Mouse (Mus musculus) kidney, postnatal 0 days (tissue): ENCODE data around the gene Skp1a. TPM values are rescaled to one million over a fixed set of nuclear protein-coding genes. Genes with fewer than 3 reads are reported as not detected.
A peak's percentile ranks its signal among the peaks of the same experiment; 100 is the strongest.

ENCODE experiments used
- ATAC-seq: fragments of 200-750 bp; cut with Nextera tagmentation; replicated peaks from 2 replicates; pipeline ENCODE4 v1.8.0; 2017; ENCODE audit warnings: low read depth, moderate number of reproducible peaks, moderate TSS enrichment, moderate library complexity; ENCODE audit not compliant: low FRiP score
- DNase-seq: peaks from one replicate; pipeline ENCODE4 v3.0.0-alpha.2; 2016; ENCODE audit warnings: low spot score
- H3K27ac ChIP-seq: fragments of 300-500 bp; sonication (generic); 2 replicates; pipeline ENCODE4 v1.5.1; 2014; ENCODE audit warnings: mild to moderate bottlenecking
- H3K27me3 ChIP-seq: fragments of 300-500 bp; sonication (generic); 2 replicates; pipeline ENCODE4 v1.6.1; 2014; ENCODE audit warnings: low read length, mixed read lengths; ENCODE audit not compliant: insufficient read depth
- H3K36me3 ChIP-seq: fragments of 300-500 bp; sonication (generic); 2 replicates; pipeline ENCODE4 v1.6.1; 2014; ENCODE audit warnings: low read length, mixed read lengths; ENCODE audit not compliant: insufficient read depth
- H3K4me1 ChIP-seq: fragments of 300-500 bp; sonication (generic); replicated peaks from 2 replicates; pipeline ENCODE4 v1.6.1; 2014; ENCODE audit warnings: antibody characterized with exemption, low read length, mixed read lengths; ENCODE audit not compliant: insufficient read depth
- H3K4me2 ChIP-seq: fragments of 300-500 bp; sonication (generic); 2 replicates; pipeline ENCODE4 v1.6.1; 2014; ENCODE audit warnings: mild to moderate bottlenecking, low read length, moderate library complexity, mixed read lengths
- H3K4me3 ChIP-seq: fragments of 300-500 bp; sonication (generic); replicated peaks from 2 replicates; pipeline ENCODE4 v1.5.1; 2014; ENCODE audit warnings: low read depth, low read length
- H3K9ac ChIP-seq: fragments of 300-500 bp; sonication (generic); 2 replicates; pipeline ENCODE4 v1.6.1; 2014; ENCODE audit warnings: low read depth, low read length
- H3K9me3 ChIP-seq: fragments of 300-500 bp; sonication (generic); replicated peaks from 2 replicates; pipeline ENCODE4 v1.6.1; 2016; ENCODE audit warnings: low read length, inconsistent platforms, mixed read lengths
- CTCF ChIP-seq: IDR thresholded peaks from 2 replicates; pipeline ENCODE4 v1.5.1; 2016; ENCODE audit warnings: antibody characterized with exemption, low read depth, mild to moderate bottlenecking, moderate library complexity
- WGBS: fragments of 180-500 bp; shearing (Covaris S2); extraction: QIAGEN DNeasy Blood & Tissue Kit; methylation state at CpG from one replicate; pipeline ENCODE4 v1.1.7; 2014; 5-methylcytosine and 5-hydroxymethylcytosine counted together
- polyA plus RNA-seq: library from polyadenylated mRNA; unstranded; fragments of >200 nt; fragmentation: Nextera tagmentation; extraction: Ambion mirVana; gene quantifications from 2 replicates; pipeline ENCODE4 v1.2.1, GENCODE M21; 2015

Skp1a gene
- polyA plus RNA-seq, 1 experiment from 2014 or later = 917 TPM

DNA sequence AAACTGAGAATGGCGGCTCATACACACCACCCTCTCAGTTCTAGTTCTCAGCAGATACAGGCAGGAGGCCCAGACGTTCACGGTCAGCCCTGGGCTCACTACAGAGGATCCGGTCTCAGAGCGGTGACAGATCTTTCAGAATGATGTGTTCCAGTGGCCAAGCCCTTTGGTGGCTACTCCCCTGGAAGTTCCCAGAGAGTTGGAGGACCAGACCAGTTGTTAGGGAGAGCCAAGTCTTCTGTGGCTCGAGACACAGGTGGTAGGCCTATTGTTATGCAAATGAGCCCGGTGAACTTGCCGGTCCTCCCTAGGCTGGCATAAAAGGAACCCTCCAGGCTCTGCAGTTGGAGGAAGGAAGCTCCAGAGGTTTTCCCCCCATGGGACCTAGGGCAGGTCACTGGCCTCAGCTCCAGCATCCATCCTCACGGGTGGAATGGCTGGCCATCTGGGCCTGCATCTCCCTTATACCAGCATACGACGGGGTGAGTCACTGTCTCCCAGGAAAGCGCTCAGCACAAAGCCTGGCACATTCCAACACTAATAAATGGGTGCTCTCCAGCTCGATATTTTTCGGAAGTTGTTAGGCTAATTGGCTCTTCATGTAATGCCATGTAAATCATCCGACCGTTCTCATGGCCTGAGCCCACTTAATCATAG, 54.6 kb downstream of the Skp1a start:
- Histone ChIP-seq H3K27ac (no peak overlapping the region), H3K36me3 (no peaks in the 10 kb centered on the region), H3K27me3 (no peaks in the 10 kb centered on the region), H3K9me3 (no peaks in the 10 kb centered on the region), H3K4me1 (peaks cover 17% of the 10 kb centered on the region), H3K9ac (no peak overlapping the region), H3K4me3 (no peak overlapping the region), H3K4me2 (no peak overlapping the region)
- no peak for TF ChIP-seq CTCF
- 45% methylated on average over 16 of the region's 16 CpGs for WGBS
- ATAC-seq (no peak), DNase-seq (no peak)

DNA sequence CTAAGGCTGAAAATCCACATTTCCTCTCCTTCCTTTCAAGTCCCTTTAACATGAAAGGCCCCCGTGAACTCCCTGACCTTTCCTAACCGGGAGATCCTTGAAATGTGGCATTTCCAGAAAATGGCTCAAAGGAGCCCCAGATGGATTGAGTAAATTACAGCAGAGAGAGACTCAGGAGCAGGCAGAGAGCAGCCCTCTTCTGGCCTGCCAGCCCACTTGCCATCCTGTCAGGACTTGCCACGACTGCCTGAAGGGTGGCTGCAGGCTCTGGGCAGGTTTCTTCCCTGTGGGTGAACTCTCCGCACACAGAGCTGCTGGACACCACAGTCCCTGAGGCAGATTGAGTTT, 55.1 kb downstream of the Skp1a start:
- DNase-seq = no peak
- no peak overlapping the region for H3K4me3 ChIP-seq
- no peak overlapping the region for H3K9ac ChIP-seq
- peaks cover 17% of the 10 kb centered on the region for H3K4me1 ChIP-seq
- no peaks in the 10 kb centered on the region for H3K36me3 ChIP-seq
- H3K4me2 ChIP-seq = no peak overlapping the region
- no peaks in the 10 kb centered on the region for H3K9me3 ChIP-seq
- no peak overlapping the region for H3K27ac ChIP-seq
- H3K27me3 ChIP-seq = no peaks in the 10 kb centered on the region
- ATAC-seq = no peak
- WGBS = 21% methylated on average over 4 of the region's 4 CpGs
- no peak for TF ChIP-seq CTCF

DNA sequence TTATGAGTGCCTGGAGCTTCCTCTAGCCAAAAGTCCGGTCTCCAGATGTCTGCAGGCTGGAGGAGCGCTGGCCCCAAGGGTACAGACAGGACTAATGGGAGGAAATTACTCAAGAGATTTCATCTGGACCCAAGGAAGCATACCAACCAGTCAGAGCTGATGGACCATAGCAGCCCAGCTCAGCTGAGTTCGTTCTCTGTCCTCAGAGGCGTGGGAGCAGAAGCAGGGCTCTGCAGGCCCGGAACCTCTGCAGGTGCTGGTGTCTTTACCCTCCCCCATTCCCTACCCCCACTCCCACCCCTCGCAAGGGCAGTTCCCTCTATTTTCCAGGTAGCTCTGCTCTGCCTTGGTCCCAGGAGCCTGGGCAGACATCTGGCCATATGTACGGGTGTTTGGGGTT, 60.6 kb downstream of the Skp1a start:
- ATAC-seq (peak; percentile 63), DNase-seq (peak; percentile 57)
- H3K4me2 ChIP-seq = no peak overlapping the region
- no peak overlapping the region for H3K9ac ChIP-seq
- TF ChIP-seq CTCF = no peak
- no peak overlapping the region for H3K4me3 ChIP-seq
- no peak overlapping the region for H3K27ac ChIP-seq
- no peaks in the 10 kb centered on the region for H3K9me3 ChIP-seq
- H3K27me3 ChIP-seq = no peaks in the 10 kb centered on the region
- H3K36me3 ChIP-seq = no peaks in the 10 kb centered on the region
- peaks cover 4% of the 10 kb centered on the region; the same call in 1 of the 2 replicates for H3K4me1 ChIP-seq
- WGBS = 37% methylated on average over 7 of the region's 7 CpGs

DNA sequence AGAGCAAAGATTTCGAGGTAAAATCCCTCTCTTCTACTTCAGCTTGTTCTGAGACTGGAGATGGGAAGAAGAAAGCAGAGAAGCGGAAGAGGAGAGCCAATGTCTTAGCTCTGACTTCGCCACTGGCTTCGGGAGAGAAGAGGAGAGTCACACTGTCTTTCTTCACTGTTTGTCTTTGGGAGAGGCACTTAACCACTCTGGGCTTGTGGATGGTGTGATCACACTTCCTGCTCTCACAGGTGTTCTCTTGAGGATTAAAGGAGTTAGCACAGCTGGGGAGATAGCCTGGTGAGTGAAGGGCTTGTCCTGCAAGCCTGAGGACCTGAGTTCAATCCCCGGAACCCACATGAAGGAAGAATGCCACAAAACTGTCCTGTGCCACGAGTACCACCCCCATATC, 61.1 kb downstream of the Skp1a start:
- Histone ChIP-seq H3K4me1 (peaks cover 4% of the 10 kb centered on the region; the same call in 1 of the 2 replicates), H3K36me3 (no peaks in the 10 kb centered on the region), H3K4me3 (no peak overlapping the region), H3K27me3 (no peaks in the 10 kb centered on the region), H3K4me2 (no peak overlapping the region), H3K9ac (no peak overlapping the region), H3K27ac (no peak overlapping the region), H3K9me3 (no peaks in the 10 kb centered on the region)
- ATAC-seq (no peak), DNase-seq (no peak)
- 78% methylated on average over 6 of the region's 6 CpGs for WGBS
- TF ChIP-seq CTCF = no peak

DNA sequence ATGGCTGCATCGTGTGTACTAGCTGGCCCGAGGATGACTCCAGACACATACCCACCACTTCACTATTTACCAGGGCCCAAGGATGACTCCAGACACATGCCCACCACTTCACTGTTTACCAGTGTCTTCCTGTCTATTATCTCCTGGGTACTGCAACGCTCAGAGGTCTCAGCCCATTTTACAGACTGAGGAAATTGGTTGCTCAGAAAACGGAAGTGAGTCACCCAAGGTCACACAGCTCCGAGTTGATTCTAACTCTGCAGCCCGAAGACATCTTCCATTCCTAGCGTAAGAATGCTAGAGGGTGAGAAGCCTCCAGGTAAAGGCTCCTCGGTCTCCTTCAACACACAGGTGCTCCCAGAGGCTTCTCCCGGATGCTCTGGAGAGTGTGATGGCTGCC, 62.3 kb downstream of the Skp1a start:
- ATAC-seq (no peak), DNase-seq (no peak)
- H3K36me3 ChIP-seq = no peaks in the 10 kb centered on the region
- H3K4me3 ChIP-seq = no peak overlapping the region
- WGBS = 85% methylated on average over 9 of the region's 9 CpGs
- H3K9me3 ChIP-seq = no peaks in the 10 kb centered on the region
- H3K9ac ChIP-seq = no peak overlapping the region
- no peaks in the 10 kb centered on the region for H3K27me3 ChIP-seq
- H3K4me1 ChIP-seq = peaks cover 4% of the 10 kb centered on the region; the same call in 1 of the 2 replicates
- no peak overlapping the region for H3K4me2 ChIP-seq
- no peak overlapping the region for H3K27ac ChIP-seq
- no peak for TF ChIP-seq CTCF

Other genes starting within 250 kb of the Skp1a start
- gene Ube2b, start 231.2 kb upstream of the Skp1a start, polyA plus RNA-seq = 248 and 255 TPM in 2 replicates
- 10.3 and 10.6 TPM in 2 replicates for gene Cdkl3, start 227.8 kb upstream of the Skp1a start, polyA plus RNA-seq
- gene Ppp2ca, start 133.3 kb upstream of the Skp1a start, polyA plus RNA-seq = 60.2 and 63.0 TPM in 2 replicates
- not detected in 2 replicates for gene Olfr1373, start 86.5 kb upstream of the Skp1a start, polyA plus RNA-seq
- not detected in 2 replicates for gene Olfr1371, start 18.0 kb upstream of the Skp1a start, polyA plus RNA-seq
- 14.6 and 16.0 TPM in 2 replicates for gene Tcf7, start 51.0 kb downstream of the Skp1a start, polyA plus RNA-seq
- gene Vdac1, start 128.9 kb downstream of the Skp1a start, polyA plus RNA-seq = 355 and 398 TPM in 2 replicates
- 228 and 245 TPM in 2 replicates for gene 9530068E07Rik, start 164.4 kb downstream of the Skp1a start, polyA plus RNA-seq